Mouse (Mus musculus) thymus, postnatal 14 days (tissue): ENCODE measurements around the gene Fkbp5.
"Not testable (repeated sequence)": the region's sequence is repeated elsewhere in the genome, so short reads cannot be mapped to it uniquely, and the experiment has no call there.

Experiments
- DNase-seq: peaks from one replicate; pipeline ENCODE4 v3.0.0; 2021

The Fkbp5 gene

DNA sequence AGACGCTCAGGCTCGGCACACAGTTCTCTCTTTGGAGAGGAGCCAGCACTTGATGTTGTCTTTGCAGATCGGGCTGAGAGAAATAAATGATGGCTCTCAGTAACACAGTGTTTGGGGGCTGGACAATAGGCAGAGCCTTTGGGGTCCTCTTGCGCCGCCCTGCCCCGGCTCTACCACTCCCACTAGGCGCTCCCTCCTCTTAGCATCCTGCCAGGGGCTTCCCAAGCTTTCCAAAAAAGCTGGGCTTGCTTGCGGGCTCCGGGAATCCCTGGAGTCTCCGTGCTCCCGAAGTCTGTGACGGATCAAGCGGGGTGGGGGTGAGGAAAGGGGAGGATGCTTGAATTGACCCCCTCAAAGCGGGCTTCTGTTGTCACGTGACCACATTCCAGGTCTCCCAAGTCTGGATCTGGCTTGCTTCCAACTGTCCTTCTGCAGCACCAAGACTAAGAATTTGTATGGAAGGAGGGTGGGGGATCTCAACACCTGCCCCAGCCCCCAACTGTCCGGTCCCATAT, at the start of gene Fkbp5:
Gene Fkbp5 (minus strand): TSS at position 87 of the 515 bp plus-strand sequence.
- peak; percentile 49 for DNase-seq

DNA sequence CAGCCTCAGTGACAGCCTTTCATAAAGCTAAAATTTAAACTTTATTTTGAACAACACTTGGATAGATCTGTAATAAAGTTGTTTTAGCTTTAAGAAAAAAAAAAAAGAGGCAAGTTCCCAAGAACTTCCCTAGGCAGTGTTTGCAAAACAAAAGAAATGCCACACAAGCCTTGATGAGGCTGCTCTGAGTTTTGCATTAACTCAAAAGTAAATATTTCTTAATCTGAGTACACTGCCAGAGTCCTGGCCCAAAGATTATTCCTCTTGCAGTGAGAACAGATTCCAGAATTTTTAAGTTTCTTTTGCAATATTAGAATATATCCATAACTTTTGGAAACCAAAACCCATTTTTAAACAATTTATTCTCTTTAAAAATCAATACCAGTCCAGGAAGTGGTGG, 47.9 kb upstream of the Fkbp5 start:
- DNase-seq, result no peak

DNA sequence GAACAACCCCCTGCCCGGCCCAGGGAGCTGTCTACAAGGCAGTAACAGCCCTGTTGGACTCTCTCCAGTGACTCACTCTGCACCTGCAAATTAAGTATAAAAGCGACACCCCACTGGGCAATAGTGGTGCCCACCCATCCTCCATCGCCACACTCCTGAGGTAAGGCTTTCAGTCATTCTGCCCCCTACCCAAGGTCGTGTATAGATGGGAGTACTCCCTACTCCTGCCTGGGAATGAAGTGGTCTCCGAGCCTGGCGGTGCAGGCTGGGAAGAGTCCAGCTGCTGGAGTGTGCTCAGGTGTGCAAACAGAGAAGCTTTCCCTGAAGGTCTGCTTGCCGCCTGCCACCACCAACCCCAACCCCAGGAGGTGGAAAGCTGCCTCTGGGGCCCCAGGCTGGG, 44.3 kb upstream of the Fkbp5 start:
- no peak for DNase-seq

DNA sequence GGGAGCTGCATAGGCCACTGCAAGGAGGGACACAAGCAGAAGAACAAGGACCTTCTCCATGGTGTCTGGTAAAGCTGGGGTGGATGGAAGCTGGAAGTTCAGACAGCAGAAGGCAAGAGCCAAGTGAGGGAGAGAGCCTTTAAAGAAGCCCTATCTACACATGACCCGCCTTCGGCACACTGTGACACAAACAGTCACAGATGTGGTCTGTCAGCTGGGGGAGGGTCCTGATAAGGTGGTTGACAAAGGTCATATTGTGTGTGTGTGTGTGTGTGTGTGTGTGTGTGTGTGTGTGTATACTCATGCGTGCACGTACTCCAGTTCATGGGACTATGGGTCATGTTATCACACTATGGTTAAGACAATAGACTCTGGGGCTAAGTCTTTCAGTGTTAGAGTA, 43.3 kb upstream of the Fkbp5 start, which contains the start of gene Clps:
Gene Clps (minus strand): TSS at position 169 of the 400 bp plus-strand sequence.
- no peak for DNase-seq

DNA sequence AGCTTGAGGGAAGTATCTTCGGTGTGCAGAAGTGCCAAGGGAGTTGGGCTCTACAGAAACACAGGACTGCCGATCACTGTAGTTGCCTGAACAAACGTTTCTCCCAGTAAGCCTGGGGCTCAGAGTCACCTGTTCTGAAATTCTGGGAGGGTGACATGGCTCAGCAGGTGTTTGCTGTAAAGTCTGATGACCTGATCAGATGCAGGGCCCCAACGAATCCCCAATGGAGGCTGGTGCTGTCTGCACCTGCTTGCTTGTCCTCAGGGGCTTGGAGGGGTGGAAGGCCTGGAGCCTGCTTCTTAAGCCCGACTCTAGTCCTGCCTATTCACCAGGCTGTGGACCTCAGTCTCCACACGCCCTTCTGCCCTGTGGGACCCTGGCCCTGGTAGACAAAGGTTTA, 40.4 kb upstream of the Fkbp5 start:
- DNase-seq, result no peak

DNA sequence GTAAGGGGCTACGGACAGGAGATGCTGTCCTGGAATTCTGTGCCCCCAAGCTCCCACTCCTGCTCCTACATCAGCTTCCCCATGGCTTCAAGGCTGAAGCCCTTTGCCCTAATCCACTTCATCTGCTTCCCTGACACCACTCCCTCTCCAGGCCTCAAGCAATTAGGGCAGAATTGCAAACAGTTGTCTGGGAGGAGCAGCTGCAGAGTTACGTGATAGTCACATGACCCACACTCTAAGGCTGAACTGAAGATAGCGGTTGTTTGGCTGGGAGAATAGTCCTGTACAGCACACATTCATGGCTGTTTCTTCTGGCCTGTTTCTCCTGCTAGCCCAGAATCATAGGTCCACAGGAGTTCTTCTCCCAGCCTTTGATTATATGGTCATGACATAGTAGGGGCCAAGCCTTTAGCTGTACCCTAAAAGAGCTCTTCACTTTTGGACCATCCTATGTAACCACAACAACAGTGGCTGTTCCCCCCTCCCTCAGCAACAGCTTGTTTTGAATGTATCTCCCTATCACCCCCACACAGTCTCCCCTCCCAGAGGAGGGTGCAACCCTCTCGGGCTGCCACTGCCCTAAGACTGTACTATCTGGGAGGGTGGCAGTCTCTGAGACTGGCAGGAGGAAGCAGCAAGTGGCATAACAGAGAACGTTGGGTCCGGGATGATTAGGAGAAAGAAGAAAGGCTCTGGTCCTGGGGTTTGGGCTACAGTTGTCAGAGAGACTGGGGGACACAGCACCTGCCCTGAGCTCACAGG, 39.5 kb upstream of the Fkbp5 start:
- no peak for DNase-seq

DNA sequence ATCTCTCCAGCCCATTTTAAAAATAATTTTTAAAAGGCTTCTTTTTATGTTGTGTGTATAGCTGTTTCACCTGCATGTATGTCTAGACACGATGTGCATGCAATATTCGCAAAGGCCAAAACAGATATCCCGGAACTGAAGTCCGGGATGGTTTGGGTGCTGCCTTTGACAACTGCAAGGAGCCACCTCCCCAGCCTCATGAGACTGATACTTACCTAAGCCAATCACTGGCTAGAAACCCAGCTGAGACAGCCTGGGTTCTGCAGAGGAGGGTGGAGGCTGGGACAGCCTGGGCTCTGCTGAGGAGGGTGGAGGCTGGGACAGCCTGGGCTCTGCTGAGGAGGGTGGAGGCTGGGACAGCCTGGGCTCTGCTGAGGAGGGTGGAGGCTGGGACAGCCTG, 36.7 kb upstream of the Fkbp5 start:
- not testable (repeated sequence) for DNase-seq

DNA sequence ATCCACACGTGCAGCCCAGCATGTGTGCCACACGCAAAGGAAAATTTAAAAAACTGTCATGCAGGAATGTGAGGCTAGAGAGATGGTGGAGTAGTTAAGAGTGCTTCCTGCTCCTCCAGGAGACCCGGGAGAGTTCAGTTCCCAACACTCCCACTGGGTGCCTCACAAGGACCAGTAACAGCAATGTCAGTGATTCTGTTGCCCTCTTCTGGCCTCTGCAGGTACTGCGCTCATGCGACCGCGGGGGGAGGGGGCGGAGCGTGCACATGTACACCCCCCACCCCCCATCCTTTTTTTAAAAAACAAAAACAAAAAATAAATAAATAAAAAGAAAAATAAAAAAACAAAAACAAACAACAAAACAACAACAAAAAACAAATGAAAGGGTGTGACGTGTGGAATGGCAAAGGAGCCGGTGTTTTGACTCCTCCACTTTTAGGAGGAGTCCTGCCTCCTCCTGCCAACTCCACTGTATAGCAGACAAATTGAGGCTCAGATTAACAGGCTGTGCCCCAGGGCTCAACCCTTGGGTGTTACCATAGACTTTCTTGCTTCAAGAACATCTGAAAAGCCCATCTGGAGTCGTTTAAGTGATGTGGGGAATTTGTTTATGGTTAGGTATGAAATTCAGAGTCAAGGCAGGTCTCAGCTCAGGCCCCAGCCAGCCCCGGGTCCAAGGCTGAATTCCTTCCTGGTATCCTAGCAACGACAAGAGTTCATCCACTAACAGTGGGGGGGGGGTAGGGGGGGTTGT, 35.9 kb upstream of the Fkbp5 start:
- DNase-seq, result peak; percentile 84

DNA sequence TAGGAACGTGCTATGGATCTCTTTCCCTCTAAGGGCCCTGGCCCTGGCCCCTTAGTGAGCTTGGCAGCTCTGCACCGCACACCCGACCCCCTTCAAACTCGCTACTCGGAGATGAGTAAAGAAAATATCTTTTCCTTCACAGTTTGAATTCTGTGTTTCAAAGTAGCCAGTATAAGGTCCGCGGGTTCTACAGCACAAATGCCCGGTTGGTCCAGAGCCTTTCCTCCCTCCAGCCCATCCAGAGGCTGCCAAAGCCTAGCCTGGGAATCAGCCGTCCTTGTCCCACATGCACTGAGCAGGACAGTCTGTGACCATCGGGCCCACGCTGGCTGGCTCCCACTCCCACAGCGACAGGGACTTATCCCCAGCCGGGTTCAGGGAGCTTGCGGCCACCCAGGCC, 31.8 kb upstream of the Fkbp5 start, which contains the start of gene Clpsl2:
Gene Clpsl2 (plus strand): TSS at position 301 of the 400 bp plus-strand sequence.
- DNase-seq, result no peak

DNA sequence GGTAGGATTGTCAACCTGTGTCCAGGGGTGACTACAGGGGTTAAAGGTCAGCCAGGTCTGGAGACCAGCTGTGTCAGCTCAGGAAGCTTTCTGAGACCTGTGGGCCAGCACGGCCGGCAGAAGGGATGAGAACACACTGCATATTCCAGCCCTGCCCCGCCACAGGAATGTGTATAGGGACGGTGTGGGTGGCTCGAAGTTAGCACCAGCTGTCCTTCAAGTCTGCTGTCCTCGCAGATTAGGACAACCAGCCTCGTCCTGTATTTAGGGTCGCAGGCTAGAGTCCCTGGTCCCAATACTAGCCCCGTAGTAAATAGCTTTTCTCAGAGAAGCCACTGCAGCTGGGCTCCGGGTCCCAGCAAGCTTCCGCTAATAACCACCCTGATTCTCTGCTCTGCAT, 31.2 kb upstream of the Fkbp5 start:
- no peak for DNase-seq

DNA sequence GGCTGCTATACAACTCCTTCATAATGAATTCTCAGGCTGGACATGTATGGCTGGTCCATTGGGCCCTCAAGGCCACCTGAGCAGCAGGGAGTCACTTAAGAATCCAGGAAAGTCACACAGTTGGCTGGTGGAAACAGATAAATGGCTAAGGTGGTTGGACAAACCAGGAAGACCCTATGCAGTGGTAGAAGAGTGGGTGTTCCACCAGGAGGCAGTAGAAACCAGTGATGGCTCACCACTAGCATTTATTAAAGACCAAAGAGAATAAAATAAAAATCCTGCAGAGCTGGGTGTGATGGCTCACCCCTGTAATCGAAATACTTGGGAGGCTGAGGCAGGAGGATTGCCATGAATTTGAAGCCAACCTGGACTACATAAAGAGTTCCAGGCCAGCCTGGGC, 29.6 kb upstream of the Fkbp5 start:
- peak; percentile 42 for DNase-seq

DNA sequence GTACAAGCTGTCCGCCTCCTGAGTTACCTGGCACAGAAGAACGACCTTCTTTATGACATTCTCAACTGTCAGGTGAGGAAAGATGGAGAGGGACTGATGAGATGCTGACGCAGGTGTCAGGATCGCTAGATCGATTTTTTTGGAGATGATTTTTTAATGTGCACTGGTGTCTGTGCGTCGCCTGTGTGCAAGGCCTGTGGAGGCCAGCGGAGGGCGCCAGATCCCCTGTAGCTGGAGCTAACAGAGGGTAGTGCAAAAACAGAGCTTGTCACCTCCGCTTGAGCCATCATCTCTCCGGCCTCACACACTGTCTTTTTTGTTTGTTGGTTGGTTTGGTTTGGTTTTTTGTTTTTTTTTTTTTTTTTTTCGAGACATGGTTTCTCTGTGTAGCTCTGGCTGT, 20.6 kb upstream of the Fkbp5 start:
- DNase-seq, result no peak

DNA sequence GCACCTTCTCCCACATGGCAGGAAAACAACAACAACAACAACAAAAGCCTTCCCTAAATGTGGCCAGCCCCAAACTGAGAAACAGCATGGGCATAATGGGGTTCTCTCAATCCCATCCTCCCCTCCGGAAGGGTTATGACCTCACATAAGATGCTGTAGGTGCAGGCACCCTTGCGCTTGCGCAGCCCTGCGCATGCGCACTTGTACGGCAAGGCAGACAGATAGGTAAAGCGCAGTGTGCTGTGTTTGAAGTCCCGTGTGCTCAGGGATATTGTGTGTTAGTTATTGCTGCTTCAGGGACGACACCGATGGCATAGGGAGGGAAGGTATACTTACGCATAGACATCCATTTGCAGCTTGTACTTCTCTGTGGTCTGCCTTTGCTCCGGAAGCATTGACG, 16.0 kb upstream of the Fkbp5 start:
- no peak for DNase-seq

DNA sequence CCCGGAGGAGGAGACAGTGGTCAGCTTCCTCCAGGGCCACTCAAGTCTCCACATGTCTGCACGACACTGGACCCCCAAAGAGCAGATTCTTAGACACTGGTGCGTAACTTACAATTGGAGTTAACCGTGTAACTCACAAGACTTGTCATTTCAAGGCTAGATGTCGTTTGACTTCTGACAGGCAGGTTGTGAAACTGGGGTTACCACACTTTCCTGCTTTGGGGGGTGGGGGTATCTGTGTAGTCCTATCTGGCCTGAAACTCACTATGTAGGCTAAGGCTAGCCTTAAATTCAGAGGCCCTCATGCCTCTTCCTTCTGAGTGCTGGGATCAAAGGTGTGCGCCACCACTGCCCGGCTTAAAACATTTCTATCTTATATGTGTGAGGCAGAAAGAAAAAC, 15.2 kb upstream of the Fkbp5 start:
- no peak for DNase-seq

DNA sequence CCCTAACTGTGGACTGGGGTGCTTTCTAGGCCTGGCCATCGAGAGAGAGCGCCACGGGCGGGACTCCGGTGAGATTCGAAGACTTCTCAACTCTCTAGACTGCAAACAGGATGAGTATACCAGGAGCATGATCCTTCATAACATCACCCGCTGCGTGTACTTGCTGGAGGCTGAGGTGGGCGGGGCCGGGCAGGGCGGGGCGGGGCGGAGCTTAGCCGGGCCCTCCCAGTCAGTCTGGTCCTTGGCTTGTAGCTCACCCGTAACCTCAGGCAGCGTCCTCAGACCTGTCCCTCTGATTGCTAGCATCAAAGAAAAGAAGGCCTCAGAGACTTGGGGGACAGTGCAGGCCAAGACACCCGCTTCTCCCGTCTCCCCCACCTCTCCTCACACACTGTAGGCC, 14.6 kb upstream of the Fkbp5 start:
- DNase-seq, result no peak

DNA sequence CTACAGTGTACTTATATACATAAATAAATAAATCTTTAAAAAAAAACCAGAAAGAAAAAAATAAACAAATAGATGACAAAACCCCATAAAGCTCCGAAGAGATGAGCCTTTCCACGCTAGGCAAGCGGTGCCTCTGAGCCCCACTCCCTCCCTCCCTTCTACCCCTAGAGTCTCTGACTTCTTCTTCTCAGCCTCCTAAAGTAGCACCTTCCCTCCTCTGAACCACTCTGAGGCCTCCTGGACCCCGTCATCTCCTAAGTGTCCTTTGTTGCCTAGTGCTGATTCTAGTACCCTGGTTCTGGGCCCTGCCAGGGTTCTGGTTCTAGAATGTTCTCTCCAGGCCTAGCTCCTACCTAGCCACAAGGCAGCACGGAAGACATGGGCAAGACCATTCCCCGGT, 13.2 kb upstream of the Fkbp5 start, which contains the start of gene Armc12:
Gene Armc12 (plus strand): TSS at position 301 of the 400 bp plus-strand sequence.
- DNase-seq, result no peak

DNA sequence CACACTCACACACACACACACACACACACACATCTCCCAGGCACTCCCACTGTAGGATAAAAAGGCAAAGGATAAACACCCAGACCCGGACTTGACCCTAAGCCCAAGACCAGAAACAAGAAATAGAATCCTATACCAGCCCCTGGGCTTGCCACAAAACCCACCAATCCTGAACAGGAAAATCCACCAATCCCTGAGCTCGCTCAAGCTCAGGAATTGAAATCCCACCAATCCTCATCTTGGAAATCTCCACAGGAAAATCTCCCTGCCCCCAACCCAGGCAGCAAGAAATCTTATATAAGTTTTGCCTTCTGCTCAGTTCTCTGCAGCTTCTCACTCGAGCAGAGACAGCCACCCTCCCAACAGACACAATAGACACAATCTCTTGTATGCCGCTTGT, 11.8 kb upstream of the Fkbp5 start:
- no peak for DNase-seq

DNA sequence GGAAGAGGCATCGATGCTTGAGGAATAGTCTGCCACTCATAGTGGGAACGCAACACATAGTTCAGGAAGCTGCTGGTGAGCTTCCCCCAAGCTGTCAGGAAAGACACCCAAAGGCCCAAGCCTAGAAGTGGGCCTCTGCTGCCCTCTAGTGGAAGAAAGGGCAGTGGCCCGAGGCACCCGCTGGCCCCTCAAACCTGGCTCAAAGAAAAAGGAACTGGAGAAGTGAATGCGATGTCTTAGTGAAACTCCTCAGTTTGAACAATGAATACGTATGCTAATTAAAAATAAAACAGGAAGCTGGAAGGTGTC, 10.7 kb upstream of the Fkbp5 start:
- peak; percentile 91 for DNase-seq

DNA sequence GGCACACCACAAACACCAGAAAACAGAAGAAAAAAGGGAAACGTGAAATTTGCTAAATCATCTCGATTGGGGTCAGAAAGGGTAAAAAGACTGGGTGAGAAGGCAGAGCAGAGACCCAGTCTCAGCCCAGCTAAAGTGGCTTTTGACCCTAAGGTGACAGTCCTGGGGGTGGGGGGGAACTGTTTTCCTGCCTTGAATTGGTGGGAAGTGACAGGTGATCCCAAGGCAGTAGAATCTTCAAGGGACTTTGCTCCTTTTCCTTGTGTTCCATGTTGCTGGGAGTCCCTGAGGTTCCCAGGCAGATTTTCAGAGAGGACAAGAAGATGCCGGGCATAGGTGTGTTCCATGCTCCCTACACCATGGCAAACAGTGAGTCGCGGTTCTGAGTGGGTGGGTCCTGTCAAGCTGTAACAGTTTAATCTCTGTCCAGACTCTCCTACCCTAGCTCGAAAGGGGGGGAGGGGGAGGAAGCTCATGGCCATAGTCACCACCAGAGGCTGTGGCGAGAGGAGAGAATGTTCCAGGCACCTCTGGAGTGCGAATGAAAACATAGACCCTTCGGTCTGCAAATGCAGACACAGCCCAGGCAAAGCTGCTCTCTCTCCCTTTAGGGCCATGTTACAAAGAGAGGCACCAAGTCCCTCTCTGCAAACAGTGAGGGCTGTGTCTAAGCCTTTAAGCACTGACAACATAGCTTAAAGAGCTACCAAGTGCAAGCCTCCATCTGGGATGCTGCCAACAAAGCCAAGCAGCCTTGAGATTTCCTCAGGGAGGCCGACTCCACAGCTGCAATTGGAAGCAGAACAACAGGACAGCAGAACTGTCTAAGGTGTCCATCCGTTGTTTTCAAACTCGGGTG, 10.1 kb upstream of the Fkbp5 start:
- DNase-seq, result no peak

DNA sequence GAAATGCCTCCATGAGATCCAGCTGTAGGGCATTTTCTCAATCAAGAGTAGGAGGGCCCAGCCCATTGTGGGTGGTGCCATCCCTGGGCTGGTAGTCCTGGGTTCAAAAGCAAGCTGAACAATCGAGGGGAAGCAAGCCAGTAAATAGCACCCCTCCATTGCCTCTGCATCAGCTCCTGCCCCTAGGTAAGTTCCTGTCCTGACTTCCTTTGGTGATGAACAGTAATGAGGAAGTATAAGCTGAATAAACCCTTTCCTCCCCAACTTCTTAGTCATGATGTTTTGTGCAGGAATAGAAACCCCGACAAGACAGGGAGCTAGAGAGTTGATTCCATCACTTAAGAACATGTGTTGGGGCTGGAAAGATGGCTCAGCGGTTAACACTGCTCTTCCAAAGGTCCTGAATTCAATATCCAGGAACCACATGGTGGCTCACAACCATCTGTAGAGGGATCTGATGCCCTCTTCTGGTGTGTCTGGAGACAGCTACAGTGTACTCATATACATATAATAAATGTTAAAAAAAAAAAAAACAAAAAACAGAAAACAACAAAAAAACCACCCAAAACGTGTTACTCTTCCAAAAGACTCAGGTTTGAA, 7.6 kb upstream of the Fkbp5 start:
- DNase-seq, result no peak

DNA sequence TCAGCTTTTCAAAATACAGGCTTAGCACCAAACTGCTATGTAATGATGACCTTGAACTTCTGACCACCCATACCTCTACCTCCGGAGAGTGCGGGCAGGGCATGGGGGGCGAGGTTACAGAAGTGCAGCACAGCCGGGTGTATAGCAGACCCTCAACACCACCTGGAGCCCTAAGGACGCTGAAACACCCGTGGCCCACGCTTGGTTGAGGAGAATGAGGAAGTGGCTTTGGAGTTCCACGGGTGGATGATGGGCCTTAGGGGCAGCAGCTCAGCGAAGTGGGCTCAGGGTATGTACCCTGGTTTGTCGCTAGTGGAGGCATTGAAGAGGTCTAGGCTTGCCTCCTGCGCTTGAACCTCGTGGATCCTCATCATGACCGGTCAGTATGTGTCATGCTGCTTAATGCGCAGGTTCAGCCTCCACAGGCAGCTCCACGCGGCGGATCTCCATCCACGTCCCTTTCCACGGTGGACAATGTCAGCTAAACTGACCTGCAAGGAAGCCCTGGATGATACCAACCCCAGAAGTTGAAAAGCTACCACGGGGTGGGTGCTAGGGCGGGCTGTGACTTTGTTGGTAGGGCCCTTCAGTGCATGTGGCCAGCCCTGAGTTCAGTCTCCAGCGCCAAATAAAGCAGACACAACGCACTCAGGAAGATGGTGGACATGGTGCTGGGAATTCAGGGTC, 6.8 kb upstream of the Fkbp5 start:
- peak; percentile 66 for DNase-seq

DNA sequence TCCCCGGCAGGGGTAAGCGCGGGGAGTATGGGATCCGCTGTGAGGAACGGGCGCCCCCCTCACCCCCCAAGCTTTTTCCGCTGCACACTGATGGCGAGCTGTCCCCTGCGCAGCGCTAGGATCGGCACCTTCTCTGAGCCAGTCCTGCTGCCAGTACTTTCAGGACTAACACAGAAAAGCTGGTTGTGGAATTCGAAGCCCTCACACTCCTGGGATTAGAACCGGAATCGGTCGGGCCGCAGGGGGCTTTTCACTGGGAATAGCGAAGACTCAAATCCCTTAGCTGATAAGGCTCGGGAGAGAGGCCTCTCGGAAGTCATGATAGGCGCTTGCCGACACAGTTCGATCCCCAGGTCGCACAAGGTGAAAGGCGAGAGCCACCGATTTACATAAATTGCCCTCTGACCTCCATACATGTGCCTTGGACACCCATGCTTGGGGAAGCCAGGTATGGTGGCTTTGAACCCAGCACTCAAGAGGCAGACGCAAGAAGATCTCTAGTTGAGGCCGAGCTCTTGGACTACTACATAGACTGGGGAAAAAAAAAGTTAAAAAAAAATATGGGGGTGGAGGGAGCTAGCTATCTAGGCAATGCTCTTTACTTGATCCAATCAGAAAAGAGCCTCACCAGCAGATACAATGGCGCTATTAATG, 6.2 kb upstream of the Fkbp5 start:
- DNase-seq, result no peak
